Mouse (Mus musculus) macrophage (primary cell): ENCODE data around the gene Lekr1. TPM values are rescaled to one million over a fixed set of nuclear protein-coding genes. Genes with fewer than 3 reads are reported as not detected.

ENCODE experiments used
- H3K27ac ChIP-seq: fragments of 350-480 bp; formaldehyde crosslinking; 2 replicates; pipeline ENCODE4 v1.9.0; 2021
- H3K36me3 ChIP-seq: fragments of 350-480 bp; formaldehyde crosslinking; 2 replicates; pipeline ENCODE4 v1.9.0; 2021; ENCODE audit errors: inconsistent target
- H3K4me3 ChIP-seq: fragments of 350-480 bp; formaldehyde crosslinking; 2 replicates; pipeline ENCODE4 v1.9.0; 2021; ENCODE audit errors: inconsistent target
- H3K79me2 ChIP-seq: fragments of 350-480 bp; formaldehyde crosslinking; 2 replicates; pipeline ENCODE4 v1.9.0; 2021; ENCODE audit errors: inconsistent target
- WGBS: methylation state at CpG from one replicate; pipeline ENCODE4 v1.1.7; 2026; ENCODE audit warnings: inconsistent platforms; ENCODE audit not compliant: missing documents; 5-methylcytosine and 5-hydroxymethylcytosine counted together
- polyA plus RNA-seq: library from polyadenylated mRNA; stranded (reverse); fragments of 250-400 nt; gene quantifications from 3 replicates; pipeline ENCODE4 v1.2.4, GENCODE M21; 2018; ENCODE audit warnings: inconsistent platforms

Lekr1 gene
- polyA plus RNA-seq, 1 experiment from 2014 or later, result 2.4 TPM

GRCm38 (mm10) chr3:65819841-65820240 is 153.8 kb downstream of the Lekr1 start:
- Histone ChIP-seq H3K27ac (peak overlapping the region; percentile 80), H3K36me3 (no peaks in the 10 kb centered on the region), H3K79me2 (no peaks in the 10 kb centered on the region), H3K4me3 (no peak overlapping the region)
- WGBS, result 4% methylated on average over 6 of the region's 6 CpGs

- Histone ChIP-seq H3K4me3 (no peak overlapping the region), H3K36me3 (no peaks in the 10 kb centered on the region), H3K27ac (no peak overlapping the region), H3K79me2 (no peaks in the 10 kb centered on the region)
- whole genome bisulfite sequencing, result 64% methylated on average over 3 of the region's 3 CpGs
Observed at GRCm38 (mm10) chr3:65824886-65825285, 158.9 kb downstream of the Lekr1 start.

- no peaks in the 10 kb centered on the region for H3K36me3 ChIP-seq
- H3K79me2 ChIP-seq, result no peaks in the 10 kb centered on the region
- WGBS, result 93% methylated on average over 6 of the region's 6 CpGs
- no peak overlapping the region for H3K27ac ChIP-seq
- no peak overlapping the region for H3K4me3 ChIP-seq
Observed at GRCm38 (mm10) chr3:65826716-65827115, 160.7 kb downstream of the Lekr1 start.

- 98% methylated on average over 5 of the region's 5 CpGs for WGBS
- Histone ChIP-seq H3K36me3 (no peaks in the 10 kb centered on the region), H3K4me3 (no peak overlapping the region), H3K79me2 (no peaks in the 10 kb centered on the region), H3K27ac (no peak overlapping the region)
Observed at GRCm38 (mm10) chr3:65827400-65827799, 161.4 kb downstream of the Lekr1 start.

GRCm38 (mm10) chr3:65828020-65828419 is 162.0 kb downstream of the Lekr1 start:
- H3K36me3 ChIP-seq, result no peaks in the 10 kb centered on the region
- H3K27ac ChIP-seq, result no peak overlapping the region
- 64% methylated on average over 3 of the region's 3 CpGs for WGBS
- no peaks in the 10 kb centered on the region for H3K79me2 ChIP-seq
- H3K4me3 ChIP-seq, result no peak overlapping the region

- 81% methylated on average over 6 of the region's 7 CpGs for WGBS
- Histone ChIP-seq H3K36me3 (no peaks in the 10 kb centered on the region), H3K4me3 (no peak overlapping the region), H3K27ac (no peak overlapping the region), H3K79me2 (no peaks in the 10 kb centered on the region)
Observed at GRCm38 (mm10) chr3:65829230-65829629, 163.2 kb downstream of the Lekr1 start.

GRCm38 (mm10) chr3:65829943-65830483 is 164.0 kb downstream of the Lekr1 start:
- Histone ChIP-seq H3K27ac (no peak overlapping the region), H3K79me2 (no peaks in the 10 kb centered on the region), H3K36me3 (no peaks in the 10 kb centered on the region), H3K4me3 (no peak overlapping the region)
- 81% methylated on average over 7 of the region's 7 CpGs for WGBS

- Histone ChIP-seq H3K36me3 (no peaks in the 10 kb centered on the region), H3K4me3 (no peak overlapping the region), H3K79me2 (no peaks in the 10 kb centered on the region), H3K27ac (no peak overlapping the region)
- 61% methylated on average over 16 of the region's 16 CpGs for WGBS
Observed at GRCm38 (mm10) chr3:65830801-65831200, 164.8 kb downstream of the Lekr1 start.

GRCm38 (mm10) chr3:65832398-65832797 is 166.4 kb downstream of the Lekr1 start:
- H3K36me3 ChIP-seq, result no peaks in the 10 kb centered on the region
- H3K27ac ChIP-seq, result no peak overlapping the region
- 78% methylated on average over 7 of the region's 7 CpGs for WGBS
- H3K79me2 ChIP-seq, result no peaks in the 10 kb centered on the region
- no peak overlapping the region for H3K4me3 ChIP-seq

GRCm38 (mm10) chr3:65836435-65836834 is 170.4 kb downstream of the Lekr1 start:
- Histone ChIP-seq H3K27ac (no peak overlapping the region), H3K4me3 (no peak overlapping the region), H3K36me3 (no peaks in the 10 kb centered on the region), H3K79me2 (no peaks in the 10 kb centered on the region)
- WGBS, result 98% methylated on average over 5 of the region's 5 CpGs

- Histone ChIP-seq H3K4me3 (no peak overlapping the region), H3K27ac (no peak overlapping the region), H3K79me2 (no peaks in the 10 kb centered on the region), H3K36me3 (no peaks in the 10 kb centered on the region)
Observed at GRCm38 (mm10) chr3:65839664-65840063, 173.6 kb downstream of the Lekr1 start.

- H3K79me2 ChIP-seq, result no peaks in the 10 kb centered on the region
- H3K27ac ChIP-seq, result no peak overlapping the region
- no peak overlapping the region for H3K4me3 ChIP-seq
- WGBS, result 86% methylated on average over 8 of the region's 8 CpGs
- H3K36me3 ChIP-seq, result no peaks in the 10 kb centered on the region
Observed at GRCm38 (mm10) chr3:65841175-65841574, 175.1 kb downstream of the Lekr1 start.

- H3K79me2 ChIP-seq, result no peaks in the 10 kb centered on the region
- no peak overlapping the region for H3K4me3 ChIP-seq
- 87% methylated on average over 5 of the region's 5 CpGs for WGBS
- H3K27ac ChIP-seq, result no peak overlapping the region
- H3K36me3 ChIP-seq, result no peaks in the 10 kb centered on the region
Observed at GRCm38 (mm10) chr3:65842515-65843184, 176.6 kb downstream of the Lekr1 start.

- Histone ChIP-seq H3K27ac (no peak overlapping the region), H3K79me2 (no peaks in the 10 kb centered on the region), H3K36me3 (no peaks in the 10 kb centered on the region), H3K4me3 (no peak overlapping the region)
- 74% methylated on average over 4 of the region's 4 CpGs for WGBS
Observed at GRCm38 (mm10) chr3:65843185-65843552, 177.1 kb downstream of the Lekr1 start.

GRCm38 (mm10) chr3:65844302-65844701 is 178.3 kb downstream of the Lekr1 start:
- Histone ChIP-seq H3K27ac (no peak overlapping the region), H3K4me3 (no peak overlapping the region), H3K79me2 (no peaks in the 10 kb centered on the region), H3K36me3 (no peaks in the 10 kb centered on the region)
- 82% methylated on average over 10 of the region's 10 CpGs for WGBS
